In the genomic region with DNA sequence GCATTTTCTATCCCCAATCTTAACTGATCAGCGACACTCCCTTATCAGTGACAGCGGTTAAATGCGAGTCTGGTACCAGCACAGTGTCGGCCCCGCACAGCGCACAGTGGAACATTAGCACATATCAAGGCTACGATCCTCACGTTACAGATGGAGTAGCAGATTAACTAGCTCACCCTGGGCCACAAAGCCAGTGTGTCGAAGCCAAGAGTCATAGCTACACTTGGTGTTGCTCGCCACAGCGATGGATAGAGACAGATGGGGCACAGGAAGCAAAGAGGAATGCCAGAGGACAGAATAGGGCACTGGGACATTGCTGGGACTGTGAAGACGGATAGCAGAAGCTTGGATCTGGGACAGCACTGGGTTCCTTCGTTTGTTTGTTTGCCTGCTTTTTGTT, we compare ENCODE assay signal across 18 mouse cellular contexts. TPM values are rescaled to one million over a fixed set of nuclear protein-coding genes. Genes with fewer than 3 reads are reported as not detected.
DNase-seq lines count a peak whose midpoint lies in the region; ATAC-seq and TF ChIP-seq lines count a peak whose summit lies in the region.
"Had no signal": no experiment of that assay in that cellular context is flagged by ENCODE, and none has a peak within 500 bp of the region (broad histone marks: within the 10 kb centered on the region; RNA-seq: fewer than 3 reads in every experiment).

No protein-coding gene starts in this region.

- TF ChIP-seq CTCF in lung, embryonic 14.5 days (IDR thresholded peaks at IDR 0.05; ENCODE audit: low read depth) = no peak
- no peak for TF ChIP-seq CTCF in lung, postnatal 0 days (IDR thresholded peaks at IDR 0.05)
- TF ChIP-seq CTCF in cerebellum, adult 2 months (IDR thresholded peaks at IDR 0.05; ENCODE audit: borderline replicate concordance, insufficient read depth, low read depth, low read length) = no peak

- 45% methylated on average over 13 of the region's 13 CpGs for WGBS in lung, embryonic 14.5 days
- 52% methylated on average over 13 of the region's 13 CpGs for WGBS in lung, postnatal 0 days
- 13% methylated on average over 13 of the region's 13 CpGs for WGBS in cerebellum, adult 2 months
- WGBS in neural tube, embryonic 15.5 days = 79% methylated on average over 13 of the region's 13 CpGs
- 69% methylated on average over 13 of the region's 13 CpGs for WGBS in heart, embryonic 11.5 days (ENCODE audit: insufficient replicate concordance)

- H3K27me3 ChIP-seq in lung, embryonic 14.5 days (ENCODE audit: insufficient read depth, low read length) = no peaks in the 10 kb centered on the region
- no peaks in the 10 kb centered on the region for H3K27me3 ChIP-seq in lung, postnatal 0 days (replicated peaks; ENCODE audit: insufficient read depth, low read length)
- H3K27me3 ChIP-seq in cerebellum, adult 2 months (ENCODE audit: control insufficient read depth, insufficient read depth, low read length) = no peaks in the 10 kb centered on the region
- no peaks in the 10 kb centered on the region for H3K27me3 ChIP-seq in neural tube, embryonic 15.5 days (replicated peaks)
- peaks cover 58% of the 10 kb centered on the region for H3K27me3 ChIP-seq in heart, embryonic 11.5 days (ENCODE audit: control insufficient read depth, insufficient read depth, low read length)
- H3K27me3 ChIP-seq: hindbrain, embryonic 12.5 days; midbrain, embryonic 15.5 days had no signal

- H3K9ac ChIP-seq in lung, embryonic 14.5 days = no peak overlapping the region
- no peak overlapping the region for H3K9ac ChIP-seq in lung, postnatal 0 days (replicated peaks; ENCODE audit: low read depth)
- H3K9ac ChIP-seq in neural tube, embryonic 15.5 days (replicated peaks) = no peak overlapping the region
- no peak overlapping the region for H3K9ac ChIP-seq in heart, embryonic 11.5 days (ENCODE audit: low read depth, low read length)
- H3K9ac ChIP-seq: hindbrain, embryonic 12.5 days; midbrain, embryonic 15.5 days had no signal

- H3K4me3 ChIP-seq in lung, embryonic 14.5 days (ENCODE audit: low read depth, low read length) = no peak overlapping the region
- no peak overlapping the region for H3K4me3 ChIP-seq in lung, postnatal 0 days (ENCODE audit: low read depth, low read length)
- H3K4me3 ChIP-seq in brown adipose tissue, adult 24 weeks (ENCODE audit: insufficient read depth, low read depth, low read length) = peak overlapping the region; percentile 85
- H3K4me3 ChIP-seq in cerebellum, adult 2 months (replicated peaks; ENCODE audit: insufficient read depth, low read depth, low read length) = no peak overlapping the region
- H3K4me3 ChIP-seq in neural tube, embryonic 15.5 days (replicated peaks) = no peak overlapping the region
- H3K4me3 ChIP-seq in heart, embryonic 11.5 days (ENCODE audit: low read depth, low read length) = no peak overlapping the region
- H3K4me3 ChIP-seq: heart, embryonic 10.5 days; hindbrain, embryonic 12.5 days; limb, embryonic 10.5 days; midbrain, embryonic 15.5 days had no signal

- DNase-seq in lung, embryonic 14.5 days = no peak
- DNase-seq in lung, postnatal 0 days (ENCODE audit: low spot score) = no peak
- peak; percentile 75 to 90 for DNase-seq in cerebellum, adult 2 months
- DNase-seq in cerebellum, postnatal 36 days = peak; percentile 69 to 71
- DNase-seq: heart, postnatal 10 days; kidney, postnatal 36 days; lung, postnatal 14 days; right cerebral cortex, postnatal 14 days; spleen, adult 18-20 months had no signal

- peak overlapping the region; percentile 86; the same call in 1 of the 2 replicates for H3K27ac ChIP-seq in lung, embryonic 14.5 days (ENCODE audit: low read depth)
- H3K27ac ChIP-seq in lung, postnatal 0 days (ENCODE audit: low read length) = no peak overlapping the region
- H3K27ac ChIP-seq in brown adipose tissue, adult 24 weeks (replicated peaks; ENCODE audit: low read depth, low read length) = peak overlapping the region; percentile 99
- peak overlapping the region; percentile 62 for H3K27ac ChIP-seq in cerebellum, adult 2 months (ENCODE audit: insufficient read depth, low read length)
- H3K27ac ChIP-seq in neural tube, embryonic 15.5 days (replicated peaks) = no peak overlapping the region
- no peak overlapping the region for H3K27ac ChIP-seq in heart, embryonic 11.5 days (ENCODE audit: low read depth, low read length)
- H3K27ac ChIP-seq: heart, embryonic 10.5 days; hindbrain, embryonic 12.5 days; midbrain, embryonic 15.5 days had no signal

- no peak for TF ChIP-seq EP300 in lung, postnatal 0 days (IDR thresholded peaks at IDR 0.05)

- no peak for TF ChIP-seq POLR2A in cerebellum, adult 2 months (IDR thresholded peaks at IDR 0.05; ENCODE audit: borderline replicate concordance, insufficient read depth, low read length)

- no peak overlapping the region for H3K4me2 ChIP-seq in lung, embryonic 14.5 days
- H3K4me2 ChIP-seq in lung, postnatal 0 days (replicated peaks; ENCODE audit: low read depth, low read length) = no peak overlapping the region
- no peak overlapping the region for H3K4me2 ChIP-seq in neural tube, embryonic 15.5 days
- no peak overlapping the region for H3K4me2 ChIP-seq in heart, embryonic 11.5 days
- H3K4me2 ChIP-seq: hindbrain, embryonic 12.5 days; liver, embryonic 11.5 days; midbrain, embryonic 15.5 days had no signal

- H3K9me3 ChIP-seq in lung, embryonic 14.5 days (ENCODE audit: low read depth, low read length) = no peaks in the 10 kb centered on the region
- H3K9me3 ChIP-seq in lung, postnatal 0 days (ENCODE audit: low read length) = no peaks in the 10 kb centered on the region
- no peaks in the 10 kb centered on the region for H3K9me3 ChIP-seq in neural tube, embryonic 15.5 days (replicated peaks)
- no peaks in the 10 kb centered on the region for H3K9me3 ChIP-seq in heart, embryonic 11.5 days (replicated peaks; ENCODE audit: control insufficient read depth, low read length)
- H3K9me3 ChIP-seq: heart, embryonic 10.5 days; hindbrain, embryonic 12.5 days; limb, embryonic 10.5 days; midbrain, embryonic 15.5 days had no signal

- no peak for ATAC-seq in lung, embryonic 14.5 days (ENCODE audit: insufficient read depth)
- ATAC-seq in lung, postnatal 0 days = no peak
- no peak for ATAC-seq in neural tube, embryonic 15.5 days (ENCODE audit: low FRiP score)
- no peak for ATAC-seq in heart, embryonic 11.5 days (replicated peaks; ENCODE audit: insufficient number of reproducible peaks, low FRiP score, low TSS enrichment)
- ATAC-seq: forebrain, embryonic 14.5 days; midbrain, embryonic 15.5 days had no signal

- H3K36me3 ChIP-seq in lung, embryonic 14.5 days (ENCODE audit: insufficient read depth) = no peaks in the 10 kb centered on the region
- no peaks in the 10 kb centered on the region for H3K36me3 ChIP-seq in lung, postnatal 0 days (ENCODE audit: insufficient read depth, low read length)
- H3K36me3 ChIP-seq in neural tube, embryonic 15.5 days = no peaks in the 10 kb centered on the region
- no peaks in the 10 kb centered on the region for H3K36me3 ChIP-seq in heart, embryonic 11.5 days (ENCODE audit: control insufficient read depth, insufficient read depth, low read length)
- H3K36me3 ChIP-seq: heart, embryonic 10.5 days; hindbrain, embryonic 12.5 days; limb, embryonic 10.5 days; midbrain, embryonic 15.5 days had no signal

- H3K4me1 ChIP-seq in lung, embryonic 14.5 days (ENCODE audit: insufficient read depth) = no peaks in the 10 kb centered on the region
- H3K4me1 ChIP-seq in lung, postnatal 0 days (ENCODE audit: insufficient read depth, low read depth, low read length) = no peaks in the 10 kb centered on the region
- H3K4me1 ChIP-seq in brown adipose tissue, adult 24 weeks (ENCODE audit: control insufficient read depth, insufficient read depth, insufficient read length, low read length) = peaks cover 15% of the 10 kb centered on the region
- H3K4me1 ChIP-seq in cerebellum, adult 2 months (ENCODE audit: control insufficient read depth, insufficient read depth, low read length) = peaks cover 33% of the 10 kb centered on the region
- no peaks in the 10 kb centered on the region for H3K4me1 ChIP-seq in neural tube, embryonic 15.5 days
- H3K4me1 ChIP-seq in heart, embryonic 11.5 days (ENCODE audit: control insufficient read depth, insufficient read depth, low read length) = 0 out of 2 replicates have a peak, but pooled peaks cover 8% of the 10 kb centered on the region
- H3K4me1 ChIP-seq: midbrain, embryonic 15.5 days had no signal

RNA-seq across cellular contexts. Expression of gene Isca2, which starts 34.3 kb away (rescaled TPM):
- polyA plus RNA-seq in lung, embryonic 14.5 days (2014; fragmentation: Nextera tagmentation; extraction: Ambion mirVana) = 126 and 131 TPM in 2 replicates
- polyA plus RNA-seq in lung, postnatal 0 days (2015; fragmentation: Nextera tagmentation; extraction: Ambion mirVana) = 103 and 105 TPM in 2 replicates
- 302 and 313 TPM in 2 replicates for polyA plus RNA-seq in brown adipose tissue, adult 24 weeks (2012; ENCODE audit: insufficient read depth, insufficient read length, missing spikeins)
- polyA plus RNA-seq in cerebellum, adult 2 months (2012; rRNA removed) = 110 and 111 TPM in 2 replicates
- polyA plus RNA-seq in neural tube, embryonic 15.5 days (2015; fragmentation: Nextera tagmentation; extraction: Ambion mirVana) = 134 and 144 TPM in 2 replicates
- polyA plus RNA-seq in heart, embryonic 11.5 days (2014; fragmentation: Nextera tagmentation; extraction: Ambion mirVana) = 133 and 142 TPM in 2 replicates

RNA-seq across cellular contexts. Expression of gene Npc2, which starts 34.4 kb away (rescaled TPM):
- 106 and 107 TPM in 2 replicates for polyA plus RNA-seq in lung, embryonic 14.5 days (2014; fragmentation: Nextera tagmentation; extraction: Ambion mirVana)
- polyA plus RNA-seq in lung, postnatal 0 days (2015; fragmentation: Nextera tagmentation; extraction: Ambion mirVana) = 523 and 558 TPM in 2 replicates
- 210 and 264 TPM in 2 replicates for polyA plus RNA-seq in brown adipose tissue, adult 24 weeks (2012; ENCODE audit: insufficient read depth, insufficient read length, missing spikeins)
- 54.3 and 56.3 TPM in 2 replicates for polyA plus RNA-seq in cerebellum, adult 2 months (2012; rRNA removed)
- 54.1 and 57.7 TPM in 2 replicates for polyA plus RNA-seq in neural tube, embryonic 15.5 days (2015; fragmentation: Nextera tagmentation; extraction: Ambion mirVana)
- 52.0 and 55.6 TPM in 2 replicates for polyA plus RNA-seq in heart, embryonic 11.5 days (2014; fragmentation: Nextera tagmentation; extraction: Ambion mirVana)

Comparison
In these comparisons a context has a peak if more than half of its experiments do, and no peak if none do; other contexts are left out.
1. H3K27ac ChIP-seq: peak in lung, embryonic 14.5 days (single experiment), brown adipose tissue, adult 24 weeks (single experiment) and cerebellum, adult 2 months (single experiment); none in lung, postnatal 0 days (single experiment), neural tube, embryonic 15.5 days (single experiment) and heart, embryonic 11.5 days (single experiment).
2. DNase-seq: peak in cerebellum, adult 2 months (2 of 2) and cerebellum, postnatal 36 days (2 of 2); none in lung, embryonic 14.5 days (single experiment) and lung, postnatal 0 days (single experiment).